Mouse (Mus musculus): Measurements from ENCODE around the gene Chst8. TPM values are rescaled to one million over a fixed set of nuclear protein-coding genes. Genes with fewer than 3 reads are reported as not detected.

Chst8 gene
- polyA plus RNA-seq, 1 experiment from 2014 or later: 9.7 TPM

DNA sequence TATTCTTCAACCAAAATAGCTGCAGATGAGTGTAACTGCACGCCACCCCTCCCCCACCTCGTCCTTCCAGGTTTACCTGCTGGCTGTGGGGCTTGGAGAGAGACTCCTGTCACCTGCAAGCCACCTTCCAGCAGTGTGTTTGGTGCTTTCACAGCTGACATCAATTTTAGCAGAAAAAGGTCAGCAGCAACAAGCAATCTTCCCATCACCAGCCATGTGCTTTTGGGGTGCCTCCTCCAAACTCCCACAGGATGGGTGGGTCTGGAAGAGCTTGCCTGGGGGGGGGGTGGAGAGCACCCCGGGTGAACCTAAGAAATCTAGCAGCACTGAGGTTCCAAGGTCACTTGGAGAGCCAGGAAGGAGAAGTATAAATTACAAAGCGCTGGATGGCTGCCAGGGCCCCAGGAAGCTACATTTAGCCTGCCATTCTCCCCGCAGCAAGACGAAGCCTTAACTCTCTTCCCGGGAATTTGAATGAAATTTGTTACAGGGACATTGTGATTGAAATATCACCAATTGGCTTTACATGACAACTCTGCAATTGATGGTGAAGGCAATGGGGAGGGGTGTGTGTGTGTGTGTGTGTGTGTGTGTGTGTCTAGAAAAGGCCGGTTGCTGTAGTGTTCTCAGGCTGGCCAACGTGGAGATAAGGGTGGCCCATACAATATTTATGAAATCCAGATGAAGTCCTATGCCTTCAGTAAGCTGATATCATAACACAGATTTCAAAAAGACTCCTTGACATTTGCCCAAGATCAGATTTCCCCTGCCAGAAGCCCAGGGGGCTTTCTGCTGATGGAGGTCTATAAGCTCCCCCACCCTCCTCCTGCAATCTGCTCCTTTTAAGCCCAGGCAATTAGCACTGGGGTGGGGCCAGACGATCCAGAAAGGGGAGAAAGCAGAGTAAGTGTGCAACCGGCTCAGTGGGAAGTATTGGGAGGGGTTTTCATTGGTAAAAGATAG lies 13.8 kb downstream of the Chst8 start:
- Histone ChIP-seq H3K36me3 (ENCODE audit: poor library complexity, severe bottlenecking) (no peaks in the 10 kb centered on the region), H3K4me3 (no peak overlapping the region), H3K4me1 (peaks cover 34% of the 10 kb centered on the region), H3K9me3 (replicated peaks) (no peaks in the 10 kb centered on the region), H3K9ac (no peak overlapping the region), H3K27ac (peak overlapping the region; percentile 72), H3K27me3 (no peaks in the 10 kb centered on the region), H3K4me2 (peak overlapping the region; percentile 34)
- ATAC-seq: peak; percentile 76
- WGBS: 6% methylated on average over 11 of the region's 11 CpGs

DNA sequence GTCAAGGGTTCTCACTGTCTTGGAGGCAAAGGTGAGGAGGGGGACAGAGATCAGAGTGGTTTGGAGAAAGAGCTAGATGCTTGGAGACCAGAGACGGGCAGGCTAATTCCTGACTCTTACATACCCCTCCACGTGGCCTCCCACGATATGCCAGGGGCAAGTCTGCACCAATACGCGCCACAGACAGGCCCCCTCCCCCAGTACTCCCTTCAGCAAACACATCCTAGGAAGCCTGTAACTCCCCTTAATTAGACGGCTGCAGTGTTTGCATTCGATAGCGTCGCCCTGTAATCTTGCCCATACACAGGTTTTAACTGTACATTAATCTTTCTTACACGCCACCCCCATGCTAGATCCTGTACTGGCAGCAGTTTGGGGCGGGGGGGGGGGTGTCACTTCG lies 14.5 kb downstream of the Chst8 start:
- Histone ChIP-seq H3K36me3 (ENCODE audit: poor library complexity, severe bottlenecking) (no peaks in the 10 kb centered on the region), H3K4me3 (no peak overlapping the region), H3K27me3 (no peaks in the 10 kb centered on the region), H3K9ac (no peak overlapping the region), H3K27ac (peak overlapping the region; percentile 72), H3K4me1 (peaks cover 34% of the 10 kb centered on the region), H3K9me3 (replicated peaks) (no peaks in the 10 kb centered on the region), H3K4me2 (peak overlapping the region; percentile 34)
- WGBS: 5% methylated on average over 12 of the region's 12 CpGs
- peak; percentile 48; the same call in 1 of the 2 replicates for ATAC-seq

DNA sequence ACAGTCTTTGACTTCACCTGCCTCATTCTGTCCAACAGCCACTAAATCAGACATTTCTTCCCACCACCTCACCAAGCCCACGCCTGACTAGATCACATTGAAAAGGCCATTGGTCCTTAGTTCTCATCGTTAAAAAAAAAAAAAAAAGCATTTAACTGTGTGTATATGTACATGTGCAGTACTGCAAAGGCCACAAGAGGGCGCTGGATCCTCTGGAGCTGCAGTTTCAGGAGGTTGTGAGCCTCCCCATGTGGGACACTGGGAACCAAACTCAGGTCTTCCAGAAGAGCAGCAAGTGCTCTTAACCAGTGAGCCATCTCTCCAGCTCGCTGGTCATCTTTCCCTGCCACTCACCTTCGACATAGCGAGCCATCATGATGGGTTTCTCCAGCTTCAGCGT lies 22.1 kb downstream of the Chst8 start:
- no peaks in the 10 kb centered on the region for H3K9me3 ChIP-seq (replicated peaks)
- no peaks in the 10 kb centered on the region for H3K27me3 ChIP-seq
- 79% methylated on average over 7 of the region's 7 CpGs for WGBS
- no peak overlapping the region for H3K9ac ChIP-seq
- no peaks in the 10 kb centered on the region for H3K36me3 ChIP-seq (ENCODE audit: poor library complexity, severe bottlenecking)
- H3K4me3 ChIP-seq: no peak overlapping the region
- H3K27ac ChIP-seq: no peak overlapping the region
- H3K4me1 ChIP-seq: peaks cover 5% of the 10 kb centered on the region
- no peak overlapping the region for H3K4me2 ChIP-seq
- no peak for ATAC-seq

DNA sequence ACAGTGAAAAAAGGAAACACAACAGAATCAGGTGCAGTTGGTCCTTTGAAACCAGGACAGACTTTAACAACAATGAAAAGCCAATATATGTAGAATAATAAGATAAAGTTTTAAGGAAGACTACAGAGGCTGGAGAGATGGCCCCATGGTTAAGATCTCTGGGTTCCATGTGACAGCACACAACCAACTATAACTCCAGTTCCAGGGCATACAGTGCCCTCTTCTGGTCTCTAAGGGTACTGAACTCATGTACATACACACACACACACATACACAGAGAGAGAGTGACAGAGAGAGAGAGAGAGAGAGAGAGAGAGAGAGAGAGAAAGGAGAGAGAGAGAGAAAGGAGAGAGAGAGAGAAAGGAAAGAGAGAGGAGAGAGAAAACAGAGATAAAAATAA lies 25.3 kb downstream of the Chst8 start:
- Histone ChIP-seq H3K4me1 (0 out of 2 replicates have a peak, but pooled peaks cover 3% of the 10 kb centered on the region), H3K9ac (no peak overlapping the region), H3K27me3 (no peaks in the 10 kb centered on the region), H3K36me3 (ENCODE audit: poor library complexity, severe bottlenecking) (no peaks in the 10 kb centered on the region), H3K4me2 (no peak overlapping the region), H3K27ac (no peak overlapping the region), H3K9me3 (replicated peaks) (no peaks in the 10 kb centered on the region; the same call in 1 of the 2 replicates), H3K4me3 (no peak overlapping the region)
- no peak for ATAC-seq

DNA sequence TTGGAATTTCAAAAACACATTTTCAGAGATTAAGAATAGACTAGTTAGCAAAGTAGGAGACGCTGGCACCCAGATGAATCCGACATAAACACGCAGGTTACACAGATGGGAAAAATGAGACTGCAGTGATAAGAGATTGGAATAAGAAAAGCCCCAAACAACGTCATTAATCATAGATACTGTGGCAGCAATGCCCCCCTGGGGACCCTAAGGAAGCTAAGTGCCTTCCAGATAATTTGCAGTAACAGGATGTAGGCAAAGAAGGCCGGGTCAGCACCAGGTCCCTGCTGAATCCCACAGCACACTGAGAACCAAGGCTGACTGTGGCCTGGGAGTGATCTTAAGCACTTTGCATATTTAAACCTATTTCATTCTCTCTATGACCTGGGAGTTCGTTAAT lies 27.5 kb downstream of the Chst8 start:
- H3K36me3 ChIP-seq (ENCODE audit: poor library complexity, severe bottlenecking): no peaks in the 10 kb centered on the region; the same call in 1 of the 2 replicates
- ATAC-seq: no peak
- WGBS: 68% methylated on average over 6 of the region's 6 CpGs
- H3K4me2 ChIP-seq: no peak overlapping the region
- no peak overlapping the region for H3K4me3 ChIP-seq
- peaks cover 5% of the 10 kb centered on the region; the same call in 1 of the 2 replicates for H3K9me3 ChIP-seq (replicated peaks)
- H3K27me3 ChIP-seq: no peaks in the 10 kb centered on the region
- H3K9ac ChIP-seq: no peak overlapping the region
- no peak overlapping the region for H3K27ac ChIP-seq
- H3K4me1 ChIP-seq: 0 out of 2 replicates have a peak, but pooled peaks cover 3% of the 10 kb centered on the region

DNA sequence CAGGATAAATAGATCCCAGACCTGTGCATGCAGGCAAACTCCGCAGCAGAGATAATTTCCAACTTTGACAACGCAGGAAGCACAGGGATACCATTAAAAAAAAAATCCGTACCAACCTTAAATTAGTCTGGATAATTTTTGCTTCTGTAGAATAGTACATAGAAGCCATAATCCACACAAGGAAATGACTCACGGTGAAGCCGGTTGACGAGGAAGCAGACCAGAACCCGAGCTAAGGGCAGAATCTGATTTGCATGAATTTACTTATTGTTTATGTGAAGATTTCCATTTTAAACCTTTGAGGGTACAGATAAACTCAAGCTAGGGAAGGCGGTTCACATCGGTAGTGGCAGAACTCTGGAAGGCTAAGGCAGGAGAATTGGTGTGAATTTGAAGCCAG lies 28.0 kb downstream of the Chst8 start:
- 75% methylated on average over 9 of the region's 9 CpGs for WGBS
- H3K27ac ChIP-seq: no peak overlapping the region
- peaks cover 5% of the 10 kb centered on the region; the same call in 1 of the 2 replicates for H3K9me3 ChIP-seq (replicated peaks)
- H3K4me1 ChIP-seq: 0 out of 2 replicates have a peak, but pooled peaks cover 3% of the 10 kb centered on the region
- H3K9ac ChIP-seq: no peak overlapping the region
- no peaks in the 10 kb centered on the region; the same call in 1 of the 2 replicates for H3K36me3 ChIP-seq (ENCODE audit: poor library complexity, severe bottlenecking)
- no peak for ATAC-seq
- H3K4me3 ChIP-seq: no peak overlapping the region
- no peaks in the 10 kb centered on the region for H3K27me3 ChIP-seq
- no peak overlapping the region for H3K4me2 ChIP-seq

DNA sequence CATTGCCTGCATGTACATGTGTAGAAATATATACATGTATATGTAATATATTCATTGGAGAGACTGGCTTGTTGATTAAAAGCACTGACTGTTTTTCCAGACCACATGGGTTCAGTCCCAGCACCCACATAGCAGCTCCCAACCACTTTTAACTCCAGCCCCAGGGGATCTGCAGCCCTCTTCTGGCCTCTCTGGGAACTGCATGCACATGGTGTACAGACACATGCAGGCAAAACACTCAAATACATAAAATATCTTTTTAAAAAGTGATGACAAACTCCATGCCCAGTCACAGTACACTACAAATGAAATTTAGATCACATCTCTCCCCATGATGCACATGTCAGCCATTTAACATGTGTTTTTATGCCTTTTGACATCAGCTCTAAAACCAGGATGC lies 30.5 kb downstream of the Chst8 start:
- Histone ChIP-seq H3K27me3 (peaks cover 8% of the 10 kb centered on the region; the same call in 1 of the 2 replicates), H3K9ac (no peak overlapping the region), H3K27ac (no peak overlapping the region), H3K9me3 (replicated peaks) (peaks cover 5% of the 10 kb centered on the region; the same call in 1 of the 2 replicates), H3K4me1 (peaks cover 11% of the 10 kb centered on the region), H3K36me3 (ENCODE audit: poor library complexity, severe bottlenecking) (no peaks in the 10 kb centered on the region; the same call in 1 of the 2 replicates), H3K4me2 (no peak overlapping the region), H3K4me3 (no peak overlapping the region)
- no peak for ATAC-seq

DNA sequence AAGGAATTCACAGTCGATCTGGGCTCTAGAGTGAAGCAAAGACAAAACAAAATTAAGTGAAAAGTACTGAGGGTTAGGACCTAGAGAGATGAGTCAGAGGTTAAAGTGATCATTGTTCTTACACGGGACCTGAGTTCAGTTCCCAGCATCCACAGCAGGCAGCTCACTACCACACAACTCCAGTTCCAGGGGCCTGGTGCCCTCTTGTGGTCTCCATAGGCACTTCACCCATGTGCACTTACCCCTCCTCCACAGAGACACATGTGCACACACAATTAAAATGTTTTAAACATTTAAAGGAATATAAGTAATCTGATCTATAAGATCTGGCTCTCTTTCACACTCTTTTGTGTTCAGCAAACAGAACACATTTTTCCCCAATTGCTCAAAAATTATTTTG lies 31.3 kb downstream of the Chst8 start:
- no peak for ATAC-seq

DNA sequence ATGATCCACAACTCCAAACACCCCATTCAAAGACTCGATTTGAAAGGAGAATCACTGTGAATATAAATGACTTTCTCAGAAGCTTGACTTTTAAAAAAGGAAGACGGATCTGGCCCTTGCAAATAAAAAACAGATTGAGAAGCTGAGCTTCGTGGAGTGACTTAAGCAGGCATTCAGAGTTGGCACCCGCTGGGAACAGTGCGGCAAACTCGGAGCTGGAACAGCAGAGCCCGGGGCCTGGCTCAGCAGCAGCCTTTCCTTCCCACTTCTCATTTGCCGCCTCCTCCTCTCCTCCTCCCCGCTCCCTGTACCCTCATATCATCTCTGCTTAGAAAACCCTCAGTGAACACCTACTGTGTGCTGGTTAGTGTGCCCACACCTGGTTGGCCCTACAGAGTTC lies 34.1 kb downstream of the Chst8 start:
- Histone ChIP-seq H3K4me1 (peaks cover 33% of the 10 kb centered on the region), H3K9ac (no peak overlapping the region), H3K27me3 (peaks cover 8% of the 10 kb centered on the region; the same call in 1 of the 2 replicates), H3K27ac (peak overlapping the region; percentile 19; the same call in 1 of the 2 replicates), H3K4me3 (no peak overlapping the region), H3K9me3 (replicated peaks) (peaks cover 5% of the 10 kb centered on the region; the same call in 1 of the 2 replicates), H3K36me3 (ENCODE audit: poor library complexity, severe bottlenecking) (no peaks in the 10 kb centered on the region; the same call in 1 of the 2 replicates), H3K4me2 (no peak overlapping the region)
- WGBS: 12% methylated on average over 9 of the region's 9 CpGs
- peak; percentile 41; the same call in 1 of the 2 replicates for ATAC-seq

More for the DNA sequence above, 31.3 kb downstream of the Chst8 start:
- Histone ChIP-seq H3K4me2 (no peak overlapping the region), H3K9me3 (replicated peaks) (peaks cover 5% of the 10 kb centered on the region; the same call in 1 of the 2 replicates), H3K27me3 (peaks cover 8% of the 10 kb centered on the region; the same call in 1 of the 2 replicates), H3K9ac (no peak overlapping the region), H3K36me3 (ENCODE audit: poor library complexity, severe bottlenecking) (no peaks in the 10 kb centered on the region; the same call in 1 of the 2 replicates), H3K4me3 (no peak overlapping the region), H3K4me1 (peaks cover 11% of the 10 kb centered on the region), H3K27ac (no peak overlapping the region)
- WGBS: 97% methylated on average over 2 of the region's 2 CpGs

DNA sequence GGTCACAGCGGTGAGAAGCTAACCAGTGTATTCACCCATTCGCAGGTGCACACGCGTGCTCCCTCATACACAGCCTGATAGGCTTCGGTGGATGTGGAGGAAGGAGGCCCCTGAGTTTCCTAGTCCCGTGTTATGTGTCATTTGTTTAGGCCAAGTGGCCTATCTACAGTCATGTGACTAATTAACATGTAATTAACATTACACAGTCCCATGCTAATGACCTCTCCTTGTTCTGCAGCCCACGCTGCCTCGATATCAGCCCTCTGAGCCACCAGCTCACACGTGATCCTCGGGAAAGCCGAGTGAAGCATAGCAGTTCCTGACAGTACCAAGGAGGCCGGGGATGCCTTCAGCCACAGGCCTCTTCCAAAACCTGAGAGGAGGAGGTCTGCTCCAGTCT lies 36.9 kb downstream of the Chst8 start:
- H3K27me3 ChIP-seq: peaks cover 8% of the 10 kb centered on the region; the same call in 1 of the 2 replicates
- H3K4me1 ChIP-seq: peaks cover 36% of the 10 kb centered on the region
- no peak overlapping the region for H3K4me2 ChIP-seq
- H3K36me3 ChIP-seq (ENCODE audit: poor library complexity, severe bottlenecking): no peaks in the 10 kb centered on the region
- no peak overlapping the region for H3K4me3 ChIP-seq
- no peak overlapping the region for H3K9ac ChIP-seq
- no peak overlapping the region for H3K27ac ChIP-seq
- ATAC-seq: peak; percentile 67; the same call in 1 of the 2 replicates
- H3K9me3 ChIP-seq (replicated peaks): no peaks in the 10 kb centered on the region; the same call in 1 of the 2 replicates
- WGBS: 42% methylated on average over 12 of the region's 12 CpGs

DNA sequence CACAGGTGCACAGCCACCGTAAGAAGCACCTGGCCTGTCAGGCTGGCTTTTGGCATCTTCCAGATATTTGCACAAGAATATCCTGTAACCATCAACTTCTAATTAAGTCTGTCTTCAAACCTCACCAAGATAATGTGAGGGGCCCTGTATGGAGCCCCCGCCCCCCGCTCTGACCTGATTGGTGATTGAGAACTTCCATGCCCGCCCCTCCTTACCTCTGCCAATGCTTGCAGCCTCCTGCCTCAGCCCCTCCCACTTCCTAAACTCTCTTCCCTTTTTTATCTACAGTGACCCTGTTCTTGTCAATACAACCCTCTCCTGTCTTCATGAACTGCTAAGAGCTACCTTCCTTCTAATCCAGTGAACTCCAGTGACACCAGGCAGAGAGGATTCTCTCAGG lies 37.6 kb downstream of the Chst8 start:
- H3K27me3 ChIP-seq: peaks cover 8% of the 10 kb centered on the region; the same call in 1 of the 2 replicates
- no peaks in the 10 kb centered on the region for H3K9me3 ChIP-seq (replicated peaks)
- no peaks in the 10 kb centered on the region for H3K36me3 ChIP-seq (ENCODE audit: poor library complexity, severe bottlenecking)
- H3K27ac ChIP-seq: peak overlapping the region; percentile 40
- H3K9ac ChIP-seq: no peak overlapping the region
- H3K4me3 ChIP-seq: no peak overlapping the region
- H3K4me2 ChIP-seq: peak overlapping the region; percentile 47; the same call in 1 of the 2 replicates
- peaks cover 36% of the 10 kb centered on the region for H3K4me1 ChIP-seq
- 68% methylated on average over 4 of the region's 4 CpGs for WGBS
- ATAC-seq: no peak

DNA sequence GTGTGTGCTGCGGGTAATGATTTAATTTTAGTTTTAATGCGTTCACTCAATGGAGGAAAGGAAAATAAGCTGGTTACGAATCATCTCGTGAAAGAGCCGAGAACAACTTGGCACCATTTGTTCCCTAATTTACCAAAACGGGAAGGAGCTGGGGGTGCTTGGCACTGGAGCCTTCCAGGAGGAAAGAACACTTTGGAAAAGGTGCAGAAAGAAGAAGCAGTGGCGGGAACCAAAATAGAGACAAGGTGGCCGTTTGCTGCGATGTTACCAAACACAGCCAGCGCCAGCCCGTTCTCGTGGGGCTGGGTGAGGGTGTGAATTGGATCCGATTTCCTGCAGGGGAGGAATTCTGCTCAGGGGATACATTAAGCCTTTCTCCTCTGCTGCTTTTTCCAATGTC lies 38.5 kb downstream of the Chst8 start:
- ATAC-seq: no peak
- H3K9me3 ChIP-seq (replicated peaks): no peaks in the 10 kb centered on the region
- H3K4me3 ChIP-seq: no peak overlapping the region; the same call in 1 of the 2 replicates
- H3K9ac ChIP-seq: no peak overlapping the region
- H3K27me3 ChIP-seq: peaks cover 6% of the 10 kb centered on the region; the same call in 1 of the 2 replicates
- peak overlapping the region; percentile 78 for H3K27ac ChIP-seq
- H3K36me3 ChIP-seq (ENCODE audit: poor library complexity, severe bottlenecking): no peaks in the 10 kb centered on the region
- 22% methylated on average over 13 of the region's 13 CpGs for WGBS
- peaks cover 36% of the 10 kb centered on the region for H3K4me1 ChIP-seq
- peak overlapping the region; percentile 47 for H3K4me2 ChIP-seq
